In genomic region chr12:24696500-24697483, GRCm38 (mm10) we compare ENCODE assay signal across 8 mouse cellular contexts. TPM values are rescaled to one million over a fixed set of nuclear protein-coding genes. Genes with fewer than 3 reads are reported as not detected.
DNase-seq lines count a peak whose midpoint lies in the region; ATAC-seq lines count a peak whose summit lies in the region.

No protein-coding gene starts in this region.

- no peaks in the 10 kb centered on the region for H3K4me1 ChIP-seq in hindbrain, embryonic 12.5 days

- H3K9me3 ChIP-seq in hindbrain, embryonic 12.5 days (replicated peaks), result no peaks in the 10 kb centered on the region

- no peak overlapping the region for H3K4me3 ChIP-seq in hindbrain, embryonic 12.5 days

- peak overlapping the region; percentile 28 for H3K4me2 ChIP-seq in hindbrain, embryonic 12.5 days (replicated peaks)

- no peak overlapping the region for H3K9ac ChIP-seq in hindbrain, embryonic 12.5 days

- H3K27me3 ChIP-seq in hindbrain, embryonic 12.5 days, result no peaks in the 10 kb centered on the region; the same call in 1 of the 2 replicates

- H3K27ac ChIP-seq in hindbrain, embryonic 12.5 days, result no peak overlapping the region

- no peaks in the 10 kb centered on the region for H3K36me3 ChIP-seq in hindbrain, embryonic 12.5 days

- ATAC-seq in hindbrain, embryonic 12.5 days (ENCODE audit: low FRiP score), result peak; percentile 89

- peak; percentile 74 for DNase-seq in Muller cell, postnatal 12 days (ENCODE audit: inconsistent ontology term)
- DNase-seq in cerebellum, adult 9-11 months, result peak; percentile 62
- peak; percentile 76 to 88 for DNase-seq in frontal cortex, postnatal 14 days (ENCODE audit: low spot score in 2 of 2)
- DNase-seq in layer of hippocampus, postnatal 10 days (ENCODE audit: low spot score in 2 of 2), result peak; percentile 95
- DNase-seq in lung, postnatal 14 days, result peak; percentile 94
- peak; percentile 64 for DNase-seq in retina, adult 2 months (ENCODE audit: low read depth, low spot score)
- DNase-seq in thymus, postnatal 14 days, result peak; percentile 83

- WGBS in hindbrain, embryonic 12.5 days, result 41% methylated on average over 16 of the region's 16 CpGs

RNA-seq across cellular contexts. Expression of gene Rrm2, which starts 11.2 kb away (rescaled TPM):
- polyA plus RNA-seq in hindbrain, embryonic 12.5 days (2016; fragmentation: Nextera tagmentation; extraction: Ambion mirVana), result 203 and 212 TPM in 2 replicates
- 10 to 100 TPM; 12.4 to 15.1 TPM for total RNA-seq in layer of hippocampus, postnatal 10 days (2021)

RNA-seq across cellular contexts. Expression of gene Cys1, which starts 15.2 kb away (rescaled TPM):
- polyA plus RNA-seq in hindbrain, embryonic 12.5 days (2016; fragmentation: Nextera tagmentation; extraction: Ambion mirVana), result 1.2 and 1.6 TPM in 2 replicates
- total RNA-seq in layer of hippocampus, postnatal 10 days (2021), result 10 to 100 TPM; 10.3 to 12.5 TPM

RNA-seq across cellular contexts. Expression of gene Klf11, which starts 45.7 kb away (rescaled TPM):
- polyA plus RNA-seq in hindbrain, embryonic 12.5 days (2016; fragmentation: Nextera tagmentation; extraction: Ambion mirVana), result 17.0 and 18.0 TPM in 2 replicates
- 1 to 10 TPM; 7.4 to 8.3 TPM for total RNA-seq in layer of hippocampus, postnatal 10 days (2021)
